Mouse (Mus musculus): ENCODE data around the gene Asap3. TPM values are rescaled to one million over a fixed set of nuclear protein-coding genes. Genes with fewer than 3 reads are reported as not detected.

The Asap3 gene
- total RNA-seq (2015) (not detected in 2 replicates), total RNA-seq (2017) (0.04 TPM in 1 of 2 replicates, not detected in the other)

DNA sequence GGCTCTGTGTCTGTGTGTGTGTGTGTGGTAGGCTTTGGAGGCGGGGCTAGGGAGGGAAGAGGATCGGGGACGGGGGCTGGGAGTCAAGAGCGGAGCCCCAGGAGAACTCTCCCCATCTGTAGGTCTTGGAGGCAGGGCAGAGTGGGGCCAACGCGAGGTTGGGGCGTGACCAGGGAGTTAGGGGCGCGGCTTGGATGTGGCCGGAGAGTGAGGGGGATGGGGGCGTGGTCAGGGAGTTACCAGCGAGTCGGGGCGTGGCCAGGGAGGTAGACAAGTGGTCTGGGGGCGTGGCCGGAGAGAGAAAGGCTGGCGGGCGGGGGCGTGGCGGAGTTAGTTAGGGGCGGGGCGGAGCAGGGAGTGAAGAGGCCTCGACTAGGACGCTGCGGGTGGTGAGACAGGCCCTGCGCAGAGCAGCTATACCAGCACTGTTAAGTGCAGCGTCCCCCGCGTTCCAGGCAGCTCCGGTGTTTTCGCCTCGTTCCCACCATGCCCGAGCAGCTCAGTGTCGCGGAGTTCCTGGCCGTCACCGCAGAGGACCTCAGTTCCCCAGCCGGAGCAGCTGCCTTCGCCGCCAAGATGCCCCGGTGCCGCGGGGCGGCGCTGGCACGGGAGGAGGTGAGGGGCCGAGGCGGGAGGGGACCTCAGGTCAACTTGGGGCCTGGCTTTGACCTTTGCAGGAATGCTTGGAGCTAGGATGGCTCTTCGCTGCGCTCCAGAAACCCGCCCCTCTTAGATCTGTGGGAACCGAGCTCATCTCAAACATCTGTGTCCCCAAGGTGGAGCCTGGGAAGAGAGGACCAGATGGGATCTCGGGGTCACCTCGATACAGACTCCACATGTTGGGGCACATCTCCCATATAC lies at the start of gene Asap3:
Gene Asap3, plus strand, starts transcription at position 333 of the 861 bp plus-strand sequence.
- peak; percentile 73 for ATAC-seq (ENCODE audit: poor library complexity, severe bottlenecking)

DNA sequence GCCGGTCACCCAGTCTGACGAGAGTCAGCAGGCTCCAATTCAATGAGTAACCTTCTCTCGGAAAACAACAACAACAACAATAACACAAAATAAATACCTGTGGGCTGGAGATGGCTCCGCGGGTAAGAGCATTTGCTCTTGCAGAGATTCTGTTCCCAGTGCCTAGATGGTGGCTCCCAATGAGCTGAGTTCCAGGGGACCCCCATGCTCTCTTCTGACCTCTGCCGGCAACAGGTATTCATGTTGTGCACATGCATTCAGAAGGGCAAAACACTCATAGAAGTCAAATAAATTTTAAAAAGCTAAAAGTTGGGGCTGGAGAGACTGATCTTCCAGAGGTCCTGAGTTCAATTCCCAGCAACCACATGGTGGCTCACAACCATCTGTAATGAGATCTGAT lies 47.7 kb upstream of the Asap3 start:
- no peak for ATAC-seq (ENCODE audit: poor library complexity, severe bottlenecking)

DNA sequence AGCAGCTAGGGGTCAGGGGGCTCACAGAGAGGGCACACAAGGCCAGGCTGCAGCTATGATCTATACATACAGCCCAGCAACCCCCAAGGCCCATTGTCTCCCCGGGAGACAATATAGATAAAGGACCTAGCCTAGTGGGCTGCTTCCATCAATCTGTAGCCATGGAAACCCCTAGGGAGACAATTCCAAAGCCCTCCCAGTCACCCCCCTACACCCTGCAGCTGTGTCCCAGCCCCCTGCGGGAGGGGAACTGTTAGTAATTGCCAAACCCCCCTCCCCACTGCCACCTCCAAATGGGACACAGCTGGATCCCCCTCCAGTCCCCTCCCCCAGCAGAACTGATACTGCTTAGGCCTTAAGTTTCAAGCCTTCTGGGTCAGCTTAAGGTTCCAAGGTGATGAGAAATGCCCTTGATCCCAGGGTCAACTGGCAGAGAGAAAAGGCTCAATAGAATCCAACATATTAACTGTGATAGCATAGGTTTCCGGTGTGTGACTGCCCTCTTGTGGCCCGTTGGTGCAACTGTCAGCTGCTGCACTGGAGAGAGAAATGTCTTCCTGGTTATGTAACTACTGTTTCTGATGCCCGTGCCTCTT lies 46.3 kb upstream of the Asap3 start:
- ATAC-seq (ENCODE audit: poor library complexity, severe bottlenecking), result peak; percentile 89

DNA sequence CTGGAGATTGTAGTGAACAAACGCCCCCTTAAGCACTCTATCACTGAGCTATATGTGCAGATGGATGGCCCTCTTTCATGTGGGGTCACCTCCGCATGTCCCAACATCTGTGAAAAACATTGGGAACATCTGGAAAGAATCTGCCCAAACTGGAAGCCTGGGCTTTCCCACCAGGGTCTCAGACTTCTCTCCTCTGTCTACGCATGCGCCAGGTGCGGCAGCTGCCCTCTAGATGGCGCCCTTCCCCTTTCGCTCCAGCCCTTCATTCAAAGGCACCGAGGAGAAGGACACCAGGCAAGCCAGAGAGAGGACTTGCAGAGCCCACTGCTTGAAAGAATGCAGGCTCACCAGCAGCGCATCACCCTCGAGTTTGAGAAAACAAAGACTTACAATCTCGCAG lies 42.7 kb upstream of the Asap3 start:
- ATAC-seq (ENCODE audit: poor library complexity, severe bottlenecking), result peak; percentile 94

DNA sequence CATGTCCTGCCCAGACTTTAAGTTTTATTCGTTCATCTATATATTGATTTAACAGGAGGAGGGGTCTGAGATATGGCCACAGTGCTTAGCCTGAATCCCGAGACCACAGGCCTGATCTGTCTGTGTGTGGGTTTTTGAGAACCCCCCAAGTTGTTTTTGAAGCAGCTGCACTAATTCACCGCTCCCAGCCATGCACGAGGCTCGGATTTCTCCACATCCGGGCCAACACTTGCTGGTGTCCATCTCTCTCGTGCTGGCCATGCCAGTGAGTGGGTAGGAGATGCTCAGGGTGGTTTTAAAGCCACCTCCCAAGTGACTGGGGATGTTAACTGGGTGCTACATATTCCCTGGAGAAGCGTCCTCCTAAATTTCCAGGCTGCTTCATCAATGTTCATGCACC lies 41.2 kb upstream of the Asap3 start:
- ATAC-seq (ENCODE audit: poor library complexity, severe bottlenecking), result no peak

DNA sequence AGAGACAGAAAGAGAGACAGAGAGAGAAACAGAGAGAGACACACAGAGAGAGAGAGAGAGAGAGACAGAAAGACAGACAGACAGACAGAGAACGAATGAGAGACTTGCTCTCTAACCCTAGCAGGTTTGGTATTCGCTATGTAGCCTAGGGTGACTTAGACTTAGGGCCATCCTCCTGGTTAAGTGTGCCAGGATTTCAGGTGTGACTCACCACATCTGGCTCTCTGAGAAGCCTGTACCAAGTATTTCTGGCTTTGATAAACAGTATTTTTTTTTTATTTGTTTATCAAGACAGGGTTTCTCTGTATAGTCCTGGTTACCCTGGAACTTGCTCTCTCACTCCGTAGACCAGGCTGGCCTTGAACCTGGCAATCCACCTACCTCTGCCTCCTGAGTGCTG lies 38.5 kb upstream of the Asap3 start:
- no peak for ATAC-seq (ENCODE audit: poor library complexity, severe bottlenecking)

DNA sequence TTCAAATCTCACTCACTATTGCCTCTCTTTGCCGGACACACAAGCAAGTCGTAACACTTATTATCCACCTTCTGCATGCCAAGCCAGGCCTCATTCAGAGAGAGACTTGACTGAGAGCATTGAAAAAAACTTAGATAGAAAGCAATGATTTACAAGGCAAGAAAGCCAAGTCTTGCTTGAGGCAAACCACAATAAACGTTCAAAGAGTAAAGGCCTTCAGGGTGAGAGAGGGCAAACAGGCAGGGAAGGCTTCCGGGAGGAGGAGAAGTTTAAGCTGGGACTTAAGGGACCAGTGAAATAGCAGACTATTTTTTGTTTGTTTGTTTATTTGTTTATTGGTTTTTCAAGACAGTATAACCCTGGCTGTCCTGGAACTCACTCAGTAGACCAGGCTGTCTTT lies 35.8 kb upstream of the Asap3 start:
- no peak for ATAC-seq (ENCODE audit: poor library complexity, severe bottlenecking)

DNA sequence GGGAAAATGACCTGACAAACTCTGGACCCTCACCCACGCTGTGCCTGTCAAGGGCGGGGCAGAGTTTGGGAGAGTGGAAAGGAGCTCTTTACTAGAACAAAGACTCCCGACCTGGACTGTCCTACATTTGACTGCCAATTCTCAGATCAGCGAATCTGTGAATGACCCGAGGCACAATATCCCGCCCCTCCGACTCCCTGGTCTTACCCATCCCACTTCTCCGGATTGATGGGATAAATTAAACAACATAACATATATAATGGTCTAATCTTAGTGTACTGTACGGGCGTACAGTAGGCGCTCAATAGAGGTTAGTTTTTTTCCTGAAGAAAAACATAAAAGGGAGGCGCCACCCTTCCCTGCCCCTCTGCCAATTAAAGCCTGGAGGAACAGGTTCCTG lies 34.7 kb upstream of the Asap3 start:
- ATAC-seq (ENCODE audit: poor library complexity, severe bottlenecking), result no peak

DNA sequence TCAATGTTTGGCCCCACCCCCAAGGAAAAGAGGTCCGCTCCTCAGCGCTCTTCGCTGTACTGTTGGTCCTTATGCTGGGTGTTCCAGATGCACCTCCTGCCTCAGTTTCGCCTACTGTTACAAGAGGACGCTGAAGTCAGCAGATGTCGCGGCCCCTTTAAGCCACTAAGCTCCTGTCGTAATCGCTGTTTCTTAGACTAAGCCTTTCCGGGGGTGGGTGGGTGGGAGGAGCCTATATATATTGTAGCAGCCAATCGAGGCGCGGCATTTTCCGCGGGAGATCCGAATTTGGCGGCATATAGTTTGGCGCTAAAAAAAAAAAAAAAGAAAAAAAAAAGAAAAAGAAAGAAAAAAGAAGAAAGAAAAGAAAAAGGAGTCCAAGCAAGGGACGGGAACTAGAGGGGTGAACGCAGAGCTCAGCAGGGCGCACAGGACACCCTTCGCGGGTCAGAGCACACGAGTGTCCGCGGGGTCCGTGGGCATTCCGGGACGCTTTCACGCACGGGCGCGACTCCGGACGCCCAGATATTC lies 34.1 kb upstream of the Asap3 start, which contains the start of gene E2f2:
Gene E2f2, plus strand, starts transcription at position 384 of the 531 bp plus-strand sequence.
- ATAC-seq (ENCODE audit: poor library complexity, severe bottlenecking), result peak; percentile 38

DNA sequence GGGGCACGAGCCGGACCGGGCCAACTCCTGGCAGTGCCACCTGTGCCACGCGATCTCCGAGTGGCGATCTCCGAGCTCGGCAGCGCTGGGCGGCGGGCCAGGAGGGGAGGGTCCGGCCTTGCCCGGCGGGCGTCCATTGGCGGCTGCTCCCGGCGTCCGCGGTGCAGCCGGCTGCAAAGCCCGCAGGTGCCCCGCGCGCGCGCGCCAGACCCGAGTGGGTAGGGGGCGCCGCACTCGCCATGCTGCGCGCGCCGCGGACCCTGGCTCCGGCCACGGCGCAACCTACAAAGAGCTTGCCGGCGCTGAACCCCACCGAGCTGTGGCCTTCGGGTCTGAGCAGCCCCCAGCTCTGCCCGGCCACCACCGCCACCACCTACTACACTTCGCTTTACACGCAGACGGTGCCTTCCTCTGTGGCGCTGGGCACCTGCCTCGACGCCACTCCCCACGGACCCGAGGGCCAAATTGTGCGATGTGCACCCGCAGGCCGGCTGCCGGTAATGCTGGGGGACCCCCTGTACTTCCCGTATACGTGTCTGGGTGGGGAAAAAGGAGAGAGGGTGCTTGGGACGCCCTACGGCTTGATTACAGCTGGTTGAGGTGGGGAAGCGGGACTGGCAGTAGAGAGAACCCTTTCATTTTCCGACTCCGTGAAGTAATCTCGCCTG lies 33.5 kb upstream of the Asap3 start:
- ATAC-seq (ENCODE audit: poor library complexity, severe bottlenecking), result peak; percentile 3; the same call in 1 of the 2 replicates

DNA sequence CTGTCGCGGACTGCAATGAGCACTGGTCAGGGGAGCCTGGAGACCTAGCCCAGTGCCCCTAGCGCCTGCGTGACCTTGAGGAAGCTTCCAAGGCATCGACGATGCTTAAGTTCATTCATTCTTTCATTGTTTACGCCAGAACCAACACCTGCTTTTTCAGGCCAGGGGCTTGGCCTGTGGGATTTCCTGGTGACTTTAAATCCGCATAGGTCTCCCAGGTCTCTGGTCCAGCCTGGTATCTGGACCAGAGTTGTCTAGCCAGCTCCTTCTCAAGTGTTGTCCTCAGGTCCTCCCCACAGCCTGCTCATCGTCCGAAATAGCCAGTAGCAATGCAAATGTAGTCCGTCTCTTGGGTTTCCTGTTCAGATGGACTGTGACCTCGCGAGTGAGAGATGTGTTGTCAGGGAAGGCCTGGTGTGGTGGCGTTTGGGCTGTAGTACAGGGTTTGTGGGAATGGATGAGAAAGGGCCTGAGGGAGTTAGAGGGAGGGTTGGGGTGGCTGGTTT lies 32.9 kb upstream of the Asap3 start:
- no peak for ATAC-seq (ENCODE audit: poor library complexity, severe bottlenecking)

DNA sequence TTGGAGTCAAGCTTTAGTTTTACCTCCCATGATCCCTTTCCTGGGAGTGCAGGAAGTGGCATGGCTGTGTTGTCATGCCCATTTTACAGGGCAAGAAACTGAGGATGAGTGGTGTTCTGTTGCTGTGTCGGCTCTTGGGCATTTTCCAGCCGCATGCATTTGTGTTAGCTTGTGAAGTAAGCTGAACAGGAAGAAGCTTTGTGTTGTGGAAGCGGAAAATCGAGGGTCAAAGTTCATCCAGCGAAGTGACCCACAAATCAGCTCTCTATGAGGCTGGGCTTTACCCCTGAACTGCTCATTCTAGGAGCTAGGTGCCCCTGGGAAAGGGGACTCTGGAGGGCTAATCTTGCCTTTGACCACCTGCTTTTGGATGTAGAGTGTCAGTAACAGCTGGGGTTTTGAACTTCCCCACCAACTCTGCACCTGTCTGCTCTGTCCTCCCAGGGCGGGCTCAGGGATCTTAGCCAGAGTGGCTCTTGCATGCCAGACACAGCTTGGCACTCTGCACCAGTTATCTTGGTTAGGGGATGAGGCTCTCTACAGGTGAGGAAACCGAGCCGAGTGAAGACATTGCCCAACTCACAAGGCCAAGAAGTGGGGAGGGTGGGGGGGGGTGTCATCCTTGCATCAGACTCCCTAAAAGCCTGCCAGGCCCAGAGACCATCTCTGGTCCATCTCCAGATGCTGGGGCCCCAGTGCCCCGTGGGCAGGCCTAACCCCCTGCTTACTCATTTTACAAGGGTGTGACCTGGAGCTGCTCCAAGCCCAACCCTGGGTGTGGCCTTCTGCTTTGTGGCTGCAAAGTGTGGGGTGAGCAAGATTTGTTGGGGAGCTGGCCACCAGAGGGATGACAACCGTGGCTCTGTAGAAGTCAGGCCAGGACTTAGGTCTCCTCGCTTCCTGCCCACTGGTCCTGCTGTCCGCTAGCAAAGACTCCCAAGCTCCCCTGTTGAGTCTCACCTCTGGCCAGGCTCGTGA lies 31.7 kb upstream of the Asap3 start:
- peak; percentile 58 for ATAC-seq (ENCODE audit: poor library complexity, severe bottlenecking)

DNA sequence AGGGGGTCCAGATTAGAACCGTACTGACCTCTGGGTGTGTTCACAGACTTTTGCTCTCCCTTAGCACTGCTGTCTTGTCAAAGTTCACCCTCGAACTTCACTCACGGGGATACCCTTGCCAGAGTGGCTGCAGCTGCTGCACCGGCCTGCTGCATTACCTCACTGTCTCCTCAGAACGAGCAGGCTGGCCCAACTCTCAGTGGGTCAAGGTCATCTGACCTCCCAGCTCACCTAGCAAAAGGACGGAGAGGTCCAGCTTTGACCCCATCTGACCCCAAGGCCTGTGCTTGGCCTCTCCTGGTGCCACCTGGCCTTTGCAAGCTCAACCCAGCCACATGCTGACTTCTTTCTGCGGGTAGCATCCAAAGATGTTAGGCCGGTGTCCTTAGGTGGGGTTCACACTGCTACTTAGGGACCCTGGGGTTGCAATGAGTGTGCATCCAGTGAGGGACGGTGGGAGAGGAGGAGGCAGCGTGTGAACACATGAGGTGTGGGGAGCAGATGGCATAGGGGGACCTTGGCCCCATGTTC lies 30.1 kb upstream of the Asap3 start:
- ATAC-seq (ENCODE audit: poor library complexity, severe bottlenecking), result no peak

DNA sequence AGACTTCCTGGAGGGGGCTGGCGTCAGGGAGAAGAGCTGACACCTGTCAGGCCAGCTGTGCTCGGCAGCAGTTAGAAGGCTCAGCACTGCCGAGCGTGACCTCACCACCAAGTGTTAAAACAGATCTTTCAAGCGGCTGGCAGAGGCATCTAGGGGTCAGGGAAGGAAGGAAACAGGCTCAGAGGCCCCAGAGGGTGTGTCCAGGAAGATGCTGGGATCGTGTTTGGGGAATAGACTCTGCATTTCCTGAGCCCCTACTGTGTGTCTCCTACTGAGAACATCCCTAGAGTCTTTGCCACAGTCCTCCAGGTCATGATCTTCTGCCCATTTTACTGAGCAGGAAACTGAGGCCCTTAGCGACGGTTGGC lies 28.9 kb upstream of the Asap3 start:
- ATAC-seq (ENCODE audit: poor library complexity, severe bottlenecking), result no peak

DNA sequence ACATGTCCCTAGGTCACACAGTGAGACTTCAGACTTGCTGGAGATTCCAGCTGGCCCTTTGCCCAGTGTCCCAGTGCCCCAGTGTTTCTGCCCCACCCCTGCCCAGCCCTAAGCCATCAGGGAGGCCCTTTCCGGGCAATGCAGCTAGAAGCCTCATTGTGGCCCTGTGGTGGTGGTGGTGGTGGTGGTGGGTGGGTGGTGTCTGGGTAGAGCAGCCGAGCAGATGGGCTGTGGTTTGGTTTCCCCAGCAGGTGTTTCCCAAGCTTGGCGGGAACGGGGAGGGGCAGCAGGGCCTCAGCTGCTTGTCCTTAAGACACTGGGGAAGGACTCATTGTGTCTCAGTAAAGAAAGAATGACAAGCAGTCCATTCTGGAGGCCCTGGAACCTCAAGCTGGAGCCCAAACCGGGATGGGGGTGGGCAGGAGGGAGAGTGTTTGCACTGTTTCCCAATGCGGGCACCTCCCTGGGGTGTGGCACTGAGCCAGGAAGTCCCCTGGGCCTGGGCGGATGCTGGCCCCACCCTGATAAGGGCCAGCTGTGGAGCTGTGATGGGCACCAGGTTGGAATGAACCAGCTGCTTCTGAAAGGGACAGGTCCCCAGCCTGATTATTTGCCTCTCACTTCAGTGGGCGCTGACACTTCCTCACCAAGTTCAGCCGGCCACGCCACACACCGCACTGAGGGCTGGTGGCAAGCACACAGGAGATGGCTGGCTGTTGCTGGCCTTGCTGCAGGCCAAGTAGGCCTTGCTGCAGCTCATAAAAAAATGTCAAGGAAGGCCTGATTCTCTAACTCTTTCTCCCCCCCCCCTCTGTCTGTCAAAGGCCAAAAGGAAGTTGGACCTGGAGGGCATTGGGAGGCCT lies 28.3 kb upstream of the Asap3 start:
- ATAC-seq (ENCODE audit: poor library complexity, severe bottlenecking), result peak; percentile 43

DNA sequence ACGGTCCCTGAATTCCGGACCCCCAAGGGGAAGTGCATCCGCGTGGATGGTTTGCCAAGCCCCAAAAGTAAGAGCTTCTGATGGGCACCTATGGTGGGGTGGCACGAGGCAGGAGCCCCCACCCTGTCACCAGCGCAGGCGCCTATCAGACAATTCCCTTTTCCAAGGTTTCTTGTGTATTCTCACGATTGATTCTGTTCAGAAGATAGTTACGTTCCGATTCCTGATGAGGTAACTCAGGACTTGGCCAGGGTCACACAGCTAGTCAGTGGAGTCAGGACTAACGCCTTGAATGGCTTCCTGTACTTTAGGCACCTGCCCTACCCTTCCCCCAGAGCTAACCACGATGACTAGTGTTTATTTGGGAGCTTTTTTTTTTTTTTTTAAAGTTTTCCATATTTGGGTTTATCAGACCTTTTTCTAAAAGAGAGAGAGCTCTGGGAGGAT lies 27.7 kb upstream of the Asap3 start:
- peak; percentile 15 for ATAC-seq (ENCODE audit: poor library complexity, severe bottlenecking)

DNA sequence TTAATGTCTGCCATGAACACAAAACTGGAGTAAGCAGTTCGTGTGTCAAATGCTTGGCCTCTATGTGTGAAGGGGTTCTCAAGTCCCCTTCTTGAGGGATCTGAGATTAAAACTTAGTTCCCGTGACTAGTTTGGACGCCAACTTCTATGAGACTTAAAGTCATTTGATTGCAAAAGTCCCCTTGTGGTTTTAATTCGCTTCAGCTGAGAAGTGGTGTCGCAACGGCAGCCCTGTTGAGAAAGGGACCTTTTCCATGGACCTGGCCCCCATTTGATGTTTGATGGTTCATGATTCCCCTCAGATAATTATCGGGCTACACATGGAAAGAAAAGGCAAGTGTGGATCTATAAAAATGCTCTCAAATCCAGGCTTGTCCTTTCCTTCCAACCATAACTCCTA lies 26.7 kb upstream of the Asap3 start:
- ATAC-seq (ENCODE audit: poor library complexity, severe bottlenecking), result 0 out of 2 replicates have a peak, but pooled peaks have one; percentile 7

DNA sequence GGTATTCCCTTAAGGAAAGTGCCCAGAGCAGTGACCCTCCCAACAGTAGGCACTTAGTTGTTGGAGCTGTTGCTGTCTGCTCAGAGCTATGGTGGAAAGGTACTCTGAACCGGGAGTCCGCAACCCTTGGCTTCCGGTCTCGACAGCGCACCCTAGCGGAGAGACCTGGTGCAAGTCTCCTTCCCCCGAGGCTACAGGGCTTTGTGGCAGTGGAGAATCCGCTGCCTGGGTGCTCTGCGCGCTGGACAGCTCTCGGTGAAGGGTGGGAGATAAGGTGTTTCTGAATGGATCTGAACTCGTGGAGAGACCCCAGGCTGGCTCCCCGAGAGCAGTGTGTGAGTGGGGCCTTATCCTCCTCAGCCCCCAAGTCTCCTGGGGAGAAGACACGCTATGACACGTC lies 26.2 kb upstream of the Asap3 start:
- ATAC-seq (ENCODE audit: poor library complexity, severe bottlenecking), result peak; percentile 60

Measured in megakaryocyte, adult 5-6 weeks (primary cell).